ENCODE assay signal across 15 mouse cellular contexts in the genomic region with DNA sequence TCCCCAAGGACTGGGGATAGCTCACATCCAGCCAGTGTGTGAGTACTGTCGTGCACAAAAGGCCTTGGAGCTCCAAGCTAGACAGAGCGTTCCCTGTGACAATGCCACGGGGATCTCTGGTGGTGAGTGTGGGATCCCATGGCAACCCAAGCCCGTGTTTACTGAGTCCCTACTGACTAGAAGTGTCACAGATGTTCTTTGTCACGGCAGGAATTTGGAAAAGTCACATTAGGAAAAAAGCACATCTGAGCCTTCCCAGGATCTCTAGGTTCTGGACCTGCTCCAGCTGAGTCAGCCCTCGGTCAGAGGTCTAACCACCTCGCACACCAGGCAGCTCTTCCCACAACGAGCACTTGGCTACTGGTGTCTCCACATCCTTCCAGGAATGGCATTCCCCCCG. TPM values are rescaled to one million over a fixed set of nuclear protein-coding genes. Genes with fewer than 3 reads are reported as not detected.
DNase-seq lines count a peak whose midpoint lies in the region; ATAC-seq and TF ChIP-seq lines count a peak whose summit lies in the region.
"Had no signal": no experiment of that assay in that cellular context is flagged by ENCODE, and none has a peak within 500 bp of the region (broad histone marks: within the 10 kb centered on the region; RNA-seq: fewer than 3 reads in every experiment).

No protein-coding gene starts in this region.

- WGBS in limb, embryonic 14.5 days, result 56% methylated on average over 9 of the region's 9 CpGs
- 81% methylated on average over 9 of the region's 9 CpGs for WGBS in limb, embryonic 10.5 days

- no peak overlapping the region for H3K27ac ChIP-seq in limb, embryonic 14.5 days (replicated peaks; ENCODE audit: low read depth, low read length)
- no peak overlapping the region for H3K27ac ChIP-seq in limb, embryonic 10.5 days
- H3K27ac ChIP-seq: hindbrain, embryonic 15.5 days; neural tube, embryonic 12.5 days had no signal

- intact Hi-C loops in heart, postnatal 36 days (cut with DNase I), result loop anchor here (5.0 kb wide), 1 partner anchor 46 kb away; no protein-coding TSS in a partner anchor
- intact Hi-C loops in left cerebral cortex, postnatal 36 days (cut with DNase I), result no loop called here

- no peaks in the 10 kb centered on the region for H3K36me3 ChIP-seq in limb, embryonic 14.5 days (ENCODE audit: control insufficient read depth, insufficient read depth, low read length)
- no peaks in the 10 kb centered on the region for H3K36me3 ChIP-seq in limb, embryonic 10.5 days
- H3K36me3 ChIP-seq: hindbrain, embryonic 15.5 days; neural tube, embryonic 12.5 days had no signal

- no peak for ATAC-seq in limb, embryonic 14.5 days (ENCODE audit: low FRiP score, low read depth)
- no peak; the same call in 1 of the 2 replicates for ATAC-seq in frontal cortex, adult (ENCODE audit: low TSS enrichment)

- DNase-seq in limb, embryonic 14.5 days (ENCODE audit: low spot score), result peak; percentile 15
- no peak for DNase-seq in limb, embryonic 10.5 days (ENCODE audit: low spot score)
- peak; percentile 37 for DNase-seq in NIH3T3 (ENCODE audit: low read depth)
- peak; percentile 58 for DNase-seq in adrenal gland, postnatal 25 days
- peak; percentile 28 to 38 for DNase-seq in heart, postnatal 36 days
- DNase-seq in left cerebral cortex, postnatal 36 days (ENCODE audit: low spot score in 2 of 2), result no peak
- DNase-seq: cerebellum, postnatal 10 days; kidney, postnatal 14 days; right cerebral cortex, adult 18-20 months; thymus, postnatal 4 days had no signal

- peaks cover 6% of the 10 kb centered on the region; the same call in 1 of the 2 replicates for H3K4me1 ChIP-seq in limb, embryonic 14.5 days (ENCODE audit: control insufficient read depth, insufficient read depth, low read length)
- peaks cover 9% of the 10 kb centered on the region; the same call in 1 of the 2 replicates for H3K4me1 ChIP-seq in limb, embryonic 10.5 days
- H3K4me1 ChIP-seq: neural tube, embryonic 12.5 days had no signal

- no peak overlapping the region for H3K4me3 ChIP-seq in limb, embryonic 14.5 days (replicated peaks; ENCODE audit: low read length)
- no peak overlapping the region for H3K4me3 ChIP-seq in limb, embryonic 10.5 days
- H3K4me3 ChIP-seq: hindbrain, embryonic 15.5 days; neural tube, embryonic 12.5 days had no signal

- H3K27me3 ChIP-seq in limb, embryonic 14.5 days (ENCODE audit: control insufficient read depth, insufficient read depth, low read length), result no peaks in the 10 kb centered on the region
- no peaks in the 10 kb centered on the region for H3K27me3 ChIP-seq in limb, embryonic 10.5 days (ENCODE audit: low read depth, poor library complexity, severe bottlenecking)
- H3K27me3 ChIP-seq: hindbrain, embryonic 15.5 days; neural tube, embryonic 12.5 days had no signal

- no peak overlapping the region for H3K9ac ChIP-seq in limb, embryonic 14.5 days (ENCODE audit: low read depth, low read length, severe bottlenecking)
- H3K9ac ChIP-seq: hindbrain, embryonic 15.5 days; neural tube, embryonic 12.5 days had no signal

- H3K4me2 ChIP-seq in limb, embryonic 14.5 days (replicated peaks; ENCODE audit: low read depth, low read length, severe bottlenecking), result no peak overlapping the region
- H3K4me2 ChIP-seq: hindbrain, embryonic 15.5 days; neural tube, embryonic 12.5 days had no signal

- no peaks in the 10 kb centered on the region for H3K9me3 ChIP-seq in limb, embryonic 14.5 days (ENCODE audit: control insufficient read depth, low read length)
- no peaks in the 10 kb centered on the region for H3K9me3 ChIP-seq in limb, embryonic 10.5 days (replicated peaks)
- H3K9me3 ChIP-seq: hindbrain, embryonic 15.5 days; neural tube, embryonic 12.5 days had no signal

- no peak for TF ChIP-seq POLR2A in limb, embryonic 14.5 days (IDR thresholded peaks at IDR 0.05; ENCODE audit: borderline replicate concordance, extremely low read depth, insufficient read depth, insufficient read length)

RNA-seq across cellular contexts. Expression of a gene that starts 25.7 kb away (rescaled TPM):
- polyA plus RNA-seq in limb, embryonic 14.5 days (2012; rRNA removed), result 1.4 and 1.8 TPM in 2 replicates
- 0.29 and 0.36 TPM in 2 replicates for polyA plus RNA-seq in limb, embryonic 14.5 days (2014; fragmentation: Nextera tagmentation; extraction: Ambion mirVana)
- polyA plus RNA-seq in limb, embryonic 10.5 days (2016; fragmentation: Nextera tagmentation; extraction: Ambion mirVana), result not detected in 2 replicates
- 7.6 and 8.3 TPM in 2 replicates for total RNA-seq in adrenal gland, postnatal 25 days (2021)
- under 1 TPM; 0.11 to 0.33 TPM for total RNA-seq in heart, postnatal 36 days (2021)
- 10 to 100 TPM; 65.5 to 73.0 TPM for total RNA-seq in left cerebral cortex, postnatal 36 days (2021)
- total RNA-seq: liver, adult 2 months; megakaryocyte-erythroid progenitor cell, adult 5-6 weeks had no signal

Comparison
In these comparisons a context has a peak if more than half of its experiments do, and no peak if none do; other contexts are left out.
1. DNase-seq: peak in limb, embryonic 14.5 days (single experiment), NIH3T3 (single experiment), adrenal gland, postnatal 25 days (single experiment) and heart, postnatal 36 days (2 of 2); none in limb, embryonic 10.5 days (single experiment) and left cerebral cortex, postnatal 36 days (0 of 2).